Comparison of ENCODE assay signal across 18 mouse cellular contexts in genomic region chr3:138900571-138901141, GRCm38 (mm10).
DNase-seq lines count a peak whose midpoint lies in the region; ATAC-seq and TF ChIP-seq lines count a peak whose summit lies in the region.
"Had no signal": no experiment of that assay in that cellular context is flagged by ENCODE, and none has a peak within 500 bp of the region (broad histone marks: within the 10 kb centered on the region; RNA-seq: fewer than 3 reads in every experiment).

No protein-coding gene starts in this region.

- peaks cover 6% of the 10 kb centered on the region for H3K9me3 ChIP-seq in CH12.LX (replicated peaks; ENCODE audit: low read length)
- H3K9me3 ChIP-seq: embryonic facial prominence, embryonic 15.5 days; kidney, embryonic 15.5 days had no signal

- no peak overlapping the region for H3K9ac ChIP-seq in CH12.LX (ENCODE audit: insufficient read depth, low read depth)
- H3K9ac ChIP-seq: embryonic facial prominence, embryonic 15.5 days; kidney, embryonic 15.5 days; liver, postnatal 0 days had no signal

- in situ Hi-C loops in CH12.LX (cut with MboI; ENCODE audit: low pct_ligation_motif_present, low pct_unique_long_range_greater_than_20kb, low sequenced_read_pairs): loop anchor here (25.0 kb wide), 1 partner anchor 288 kb away; no protein-coding TSS in a partner anchor

- intact Hi-C loops in left cerebral cortex, postnatal 10 days (cut with DNase I): loop anchor here (10.0 kb wide), 1 partner anchor 256 kb away; no protein-coding TSS in a partner anchor

- TF ChIP-seq CTCF in CH12.LX (conservative IDR thresholded peaks at IDR 0.05 in 1 of 2, IDR thresholded peaks at IDR 0.05 in 1 of 2; ENCODE audit: low read depth in 2 of 2, low read length in 2 of 2): no peak
- TF ChIP-seq CTCF in cortical plate, adult 2 months (IDR thresholded peaks at IDR 0.05; ENCODE audit: extremely low read depth, insufficient read depth, low read length): no peak

- no peak overlapping the region for H3K4me3 ChIP-seq in CH12.LX (replicated peaks in 1 of 3; ENCODE audit: low read depth in 2 of 3, low read length in 2 of 3, poor library complexity in 1 of 3)
- H3K4me3 ChIP-seq in cortical plate, adult 2 months (ENCODE audit: insufficient read depth, low read length): no peak overlapping the region
- H3K4me3 ChIP-seq: embryonic facial prominence, embryonic 15.5 days; kidney, embryonic 15.5 days had no signal

- TF ChIP-seq POLR2A in CH12.LX (IDR thresholded peaks at IDR 0.05; ENCODE audit: low read depth, low read length): no peak
- TF ChIP-seq POLR2A in cortical plate, adult 2 months (IDR thresholded peaks at IDR 0.05; ENCODE audit: extremely low read depth, insufficient read depth, low read length): 0 out of 2 replicates have a peak, but pooled peaks have one; percentile 11

- DNase-seq in frontal cortex, postnatal 10 days (ENCODE audit: low spot score in 2 of 2): no peak
- DNase-seq in left cerebral cortex, adult 11 months (ENCODE audit: low spot score): peak; percentile 30
- no peak for DNase-seq in left cerebral cortex, postnatal 10 days (ENCODE audit: extremely low spot score in 1 of 2, low spot score in 2 of 2)
- DNase-seq in CH12.LX (ENCODE audit: extremely low read depth): peak; percentile 61
- no peak for DNase-seq in kidney, postnatal 36 days
- no peak for DNase-seq in c-Kit-positive CD71-positive TER-119-positive erythroid progenitor cells, embryonic 14.5 days (ENCODE audit: low spot score)
- DNase-seq: cerebellum, adult 11-12 months; heart, adult 18-20 months; heart, postnatal 4 days; liver, postnatal 0 days; midbrain, embryonic 14.5 days had no signal

- no peak for TF ChIP-seq RAD21 in CH12.LX (IDR thresholded peaks at IDR 0.05; ENCODE audit: low read depth, low read length)

- dilution Hi-C loops in CH12.LX (cut with MboI; ENCODE audit: extremely low pct_ligation_motif_present, extremely low pct_unique_long_range_greater_than_20kb, low sequenced_read_pairs): no loop called here

- 0 out of 2 replicates have a peak, but pooled peaks have one; percentile 3 for TF ChIP-seq EP300 in CH12.LX (IDR thresholded peaks at IDR 0.05; ENCODE audit: low read length)

- ATAC-seq in frontal cortex, adult (ENCODE audit: low TSS enrichment): peak; percentile 76
- ATAC-seq: CD4-positive, CD25-positive, alpha-beta regulatory T cell, adult 4 months; inflammation-experienced regulatory T-cells, adult 6 months; liver, postnatal 0 days had no signal

- no peaks in the 10 kb centered on the region for H3K79me2 ChIP-seq in CH12.LX (replicated peaks; ENCODE audit: control insufficient read depth, extremely low read depth, insufficient read depth, poor library complexity, severe bottlenecking)

- H3K36me3 ChIP-seq in CH12.LX (replicated peaks in 1 of 2; ENCODE audit: control insufficient read depth in 1 of 2, insufficient read depth in 1 of 2, low read length in 1 of 2): peaks cover 5 to 74% of the 10 kb centered on the region in 2 experiments

- no peaks in the 10 kb centered on the region for H3K27me3 ChIP-seq in CH12.LX (replicated peaks)
- H3K27me3 ChIP-seq: embryonic facial prominence, embryonic 15.5 days; kidney, embryonic 15.5 days had no signal

- H3K4me2 ChIP-seq in CH12.LX (ENCODE audit: insufficient read depth, low read depth, poor library complexity, severe bottlenecking): no peak overlapping the region
- H3K4me2 ChIP-seq: embryonic facial prominence, embryonic 15.5 days; kidney, embryonic 15.5 days had no signal

- H3K4me1 ChIP-seq in CH12.LX (ENCODE audit: control insufficient read depth in 1 of 2, insufficient read depth in 2 of 2): peaks cover 6 to 26% of the 10 kb centered on the region in 2 experiments; a peak in 3 of 4 replicates
- peaks cover 8% of the 10 kb centered on the region for H3K4me1 ChIP-seq in cortical plate, adult 2 months (ENCODE audit: control insufficient read depth, insufficient read depth, low read length)

- no peak overlapping the region for H3K27ac ChIP-seq in CH12.LX (ENCODE audit: insufficient read depth, low read depth)
- H3K27ac ChIP-seq in cortical plate, adult 2 months (ENCODE audit: insufficient read depth, low read length): no peak overlapping the region
- H3K27ac ChIP-seq: embryonic facial prominence, embryonic 15.5 days; kidney, embryonic 15.5 days; macrophage had no signal

TF ChIP-seq in CH12.LX, 34 proteins besides CTCF, POLR2A, EP300 and RAD21:
- TF ChIP-seq MEF2A (IDR thresholded peaks at IDR 0.05; ENCODE audit: borderline replicate concordance, low read depth, low read length): peak; percentile 83
- TF ChIP-seq ZMIZ1 (IDR thresholded peaks at IDR 0.05; ENCODE audit: low read depth, low read length): no peak
- TF ChIP-seq CHD1 (IDR thresholded peaks at IDR 0.05; ENCODE audit: low read depth, low read length): no peak
- no peak for TF ChIP-seq ZKSCAN1 (IDR thresholded peaks at IDR 0.05; ENCODE audit: borderline replicate concordance, low read depth, low read length)
- TF ChIP-seq SIN3A (IDR thresholded peaks at IDR 0.05; ENCODE audit: low read length): no peak
- TF ChIP-seq NELFE (IDR thresholded peaks at IDR 0.05; ENCODE audit: low read depth, low read length): no peak
- no peak for TF ChIP-seq ZC3H11A (IDR thresholded peaks at IDR 0.05; ENCODE audit: low read depth, low read length)
- TF ChIP-seq POLR2AphosphoS2 (IDR thresholded peaks at IDR 0.05; ENCODE audit: low read depth, low read length): no peak
- TF ChIP-seq NRF1 (IDR thresholded peaks at IDR 0.05; ENCODE audit: low read depth, low read length): peak; percentile 60

Comparison
In these comparisons a context has a peak if more than half of its experiments do, and no peak if none do; other contexts are left out.
1. DNase-seq: peak in left cerebral cortex, adult 11 months (single experiment) and CH12.LX (single experiment); none in frontal cortex, postnatal 10 days (0 of 2), left cerebral cortex, postnatal 10 days (0 of 2), kidney, postnatal 36 days (0 of 2) and c-Kit-positive CD71-positive TER-119-positive erythroid progenitor cells, embryonic 14.5 days (single experiment).